Mouse (Mus musculus) CH12.LX (cell line): ENCODE measurements around the gene Rhox4e. TPM values are rescaled to one million over a fixed set of nuclear protein-coding genes. Genes with fewer than 3 reads are reported as not detected.
"Not testable (repeated sequence)": the region's sequence is repeated elsewhere in the genome, so short reads cannot be mapped to it uniquely, and the experiment has no call there.

Experiments used
- DNase-seq: peaks from one replicate; pipeline ENCODE4 v3.0.0-alpha.2; 2013; ENCODE audit errors: extremely low read depth
- H3K27ac ChIP-seq: 2 replicates; pipeline ENCODE4 v1.5.1; 2012; ENCODE audit warnings: low read depth, mild to moderate bottlenecking, control low read depth, moderate library complexity; ENCODE audit not compliant: insufficient read depth
- H3K27me3 ChIP-seq: replicated peaks from 2 replicates; pipeline ENCODE3; 2012; ENCODE audit warnings: inconsistent platforms
- H3K36me3 ChIP-seq, 2 experiments: replicated peaks in 1 of 2; 2 replicates each; pipeline versions ENCODE3 to v1.6.1; 2012; ENCODE audit warnings: inconsistent platforms in 1 of 2, low read length in 1 of 2, mild to moderate bottlenecking in 1 of 2, mixed read lengths in 1 of 2, moderate library complexity in 1 of 2; ENCODE audit not compliant: control insufficient read depth in 1 of 2, insufficient read depth in 1 of 2
- H3K4me1 ChIP-seq, 2 experiments: 2 replicates each; pipeline ENCODE4 v1.6.1; 2012; ENCODE audit warnings: inconsistent platforms in 1 of 2, moderate library complexity in 1 of 2; ENCODE audit not compliant: insufficient read depth in 2 of 2, control insufficient read depth in 1 of 2
- H3K4me2 ChIP-seq: 2 replicates; pipeline ENCODE4 v1.6.1; 2012; ENCODE audit warnings: low read depth, mild to moderate bottlenecking, control low read depth; ENCODE audit not compliant: poor library complexity, insufficient read depth, severe bottlenecking
- H3K4me3 ChIP-seq, 3 experiments: fragments of 150-350 bp in 1 of 3; sonication (generic) in 1 of 3; replicated peaks in 1 of 3; 2 replicates each; pipeline versions ENCODE3 to v1.5.1; 2011 to 2012; ENCODE audit warnings: low read depth in 2 of 3, low read length in 2 of 3, mild to moderate bottlenecking in 2 of 3, moderate library complexity in 2 of 3, control low read depth in 1 of 3, improper control_type of control experiment in 1 of 3, inconsistent platforms in 1 of 3, mixed read lengths in 1 of 3; ENCODE audit not compliant: poor library complexity in 1 of 3
- H3K79me2 ChIP-seq: replicated peaks from 2 replicates; pipeline ENCODE4 v1.6.1; 2012; ENCODE audit warnings: mild to moderate bottlenecking, moderate library complexity; ENCODE audit not compliant: control insufficient read depth, poor library complexity, insufficient read depth, severe bottlenecking; ENCODE audit errors: extremely low read depth
- H3K9ac ChIP-seq: 2 replicates; pipeline ENCODE4 v1.6.1; 2012; ENCODE audit warnings: low read depth, mild to moderate bottlenecking, control low read depth, moderate library complexity; ENCODE audit not compliant: insufficient read depth
- H3K9me3 ChIP-seq: replicated peaks from 2 replicates; pipeline ENCODE3; 2012; ENCODE audit warnings: low read length, inconsistent platforms, mixed read lengths
- dilution Hi-C: fragments of 300-500 bp; cut with MboI; formaldehyde crosslinking; loops from 2 replicates; pipeline ENCODE4 v1.14.3; 2020; ENCODE audit warnings: low sequenced_read_pairs; ENCODE audit not compliant: extremely low pct_unique_long_range_greater_than_20kb, extremely low pct_ligation_motif_present
- in situ Hi-C: fragments of 300-500 bp; cut with MboI; formaldehyde crosslinking; loops from 3 replicates; pipeline ENCODE4 v1.14.3; 2019; ENCODE audit warnings: low sequenced_read_pairs, low pct_ligation_motif_present, low pct_unique_long_range_greater_than_20kb, mixed read lengths
- polyA plus RNA-seq: library from polyadenylated mRNA; unstranded; fragments of >175 nt; gene quantifications from 2 replicates; pipeline ENCODE4 v1.2.1, GENCODE M21; 2012; ENCODE audit warnings: low read depth; ENCODE audit not compliant: insufficient read length
- total RNA-seq, 2 experiments: library from RNA; depleted of rRNA; stranded (reverse); fragments of 300-350 nt in 1 of 2; fragments of >200 nt in 1 of 2; gene quantifications; 2 replicates each; pipeline ENCODE4 v1.2.3; 2012 to 2014

The Rhox4e gene
- total RNA-seq (2012; rRNA removed) (not detected in 2 replicates), total RNA-seq (2014; rRNA removed) (not detected in 2 replicates), polyA plus RNA-seq (not detected in 2 replicates)

- H3K4me3 ChIP-seq, H3K36me3 ChIP-seq, H3K4me1 ChIP-seq, H3K27ac ChIP-seq, H3K9me3 ChIP-seq, H3K9ac ChIP-seq, dilution Hi-C loops, in situ Hi-C loops, H3K79me2 ChIP-seq, DNase-seq, H3K4me2 ChIP-seq, H3K27me3 ChIP-seq: not testable (repeated sequence)
Measured at GRCm38 (mm10) chrX:37557112-37557511, at the start of gene Rhox4e. Rhox4e (plus strand) TSS chrX:37557412.

- H3K27me3 ChIP-seq, DNase-seq, H3K79me2 ChIP-seq, H3K4me1 ChIP-seq, H3K9ac ChIP-seq, H3K4me2 ChIP-seq, H3K9me3 ChIP-seq, H3K36me3 ChIP-seq, H3K4me3 ChIP-seq, dilution Hi-C loops, in situ Hi-C loops, H3K27ac ChIP-seq: not testable (repeated sequence)
Measured at GRCm38 (mm10) chrX:37514059-37514458, 43.2 kb upstream of the Rhox4e start, which contains the start of gene Rhox4d. Rhox4d (plus strand) TSS chrX:37514359.

GRCm38 (mm10) chrX:37530152-37530551, 27.1 kb upstream of the Rhox4e start, which contains the start of gene Rhox2e:
Rhox2e (plus strand) TSS chrX:37530452.
- H3K9ac ChIP-seq, DNase-seq, H3K27ac ChIP-seq, H3K4me1 ChIP-seq, H3K36me3 ChIP-seq, H3K4me2 ChIP-seq, H3K4me3 ChIP-seq, H3K27me3 ChIP-seq, in situ Hi-C loops, H3K9me3 ChIP-seq, H3K79me2 ChIP-seq, dilution Hi-C loops: not testable (repeated sequence)

GRCm38 (mm10) chrX:37541719-37542118, 15.5 kb upstream of the Rhox4e start, which contains the start of gene Rhox3e:
Rhox3e (plus strand) TSS chrX:37542019.
- H3K27me3 ChIP-seq, H3K27ac ChIP-seq, H3K4me3 ChIP-seq, H3K9me3 ChIP-seq, H3K4me2 ChIP-seq, dilution Hi-C loops, DNase-seq, H3K79me2 ChIP-seq, in situ Hi-C loops, H3K9ac ChIP-seq, H3K36me3 ChIP-seq, H3K4me1 ChIP-seq: not testable (repeated sequence)

GRCm38 (mm10) chrX:37571105-37571504, 13.9 kb downstream of the Rhox4e start, which contains the start of gene Rhox2f:
Rhox2f (plus strand) TSS chrX:37571405.
- H3K27me3 ChIP-seq, H3K9me3 ChIP-seq, H3K79me2 ChIP-seq, DNase-seq, H3K4me2 ChIP-seq, dilution Hi-C loops, H3K4me1 ChIP-seq, in situ Hi-C loops, H3K4me3 ChIP-seq, H3K36me3 ChIP-seq, H3K9ac ChIP-seq, H3K27ac ChIP-seq: not testable (repeated sequence)

GRCm38 (mm10) chrX:37572638-37573037, 15.4 kb downstream of the Rhox4e start:
- dilution Hi-C loops, H3K4me3 ChIP-seq, DNase-seq, H3K27me3 ChIP-seq, H3K9ac ChIP-seq, H3K27ac ChIP-seq, H3K4me2 ChIP-seq, H3K4me1 ChIP-seq, H3K79me2 ChIP-seq, H3K36me3 ChIP-seq, in situ Hi-C loops, H3K9me3 ChIP-seq: not testable (repeated sequence)
